Mouse (Mus musculus): ENCODE data around the gene Grik1.

Gene Grik1

DNA sequence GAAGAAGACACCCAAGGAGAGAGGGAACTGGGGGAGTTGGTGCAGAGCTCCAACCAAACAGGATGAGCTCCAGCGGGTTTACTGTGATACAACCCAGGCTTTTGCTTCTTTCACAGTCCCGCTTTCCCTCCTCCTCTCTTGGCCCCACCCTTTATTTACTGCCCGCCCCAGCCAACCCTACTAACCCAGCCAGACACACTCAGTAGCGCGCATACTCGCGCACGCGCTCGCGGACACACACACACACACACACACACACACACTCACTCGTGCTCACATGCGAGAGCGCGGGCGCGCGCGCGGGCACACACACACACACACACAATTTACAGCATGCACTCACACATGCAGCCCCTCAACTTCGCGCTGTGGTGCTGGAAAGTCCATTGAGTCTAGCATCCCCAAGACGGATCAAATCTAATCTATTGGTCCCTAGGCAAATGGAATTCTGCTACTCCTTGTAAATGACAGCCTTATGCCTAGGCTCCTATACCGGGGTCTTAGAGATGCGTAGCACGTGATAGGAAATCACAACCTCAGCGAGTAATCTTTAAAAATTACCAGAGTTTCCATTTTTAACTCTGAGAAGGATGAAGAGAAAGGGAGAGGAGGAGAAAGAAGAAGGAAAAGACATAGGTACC is at the start of gene Grik1:
Gene Grik1 (minus strand): TSS at position 134 of the 641 bp plus-strand sequence.
- CTCF ChIA-PET = no interaction called here

DNA sequence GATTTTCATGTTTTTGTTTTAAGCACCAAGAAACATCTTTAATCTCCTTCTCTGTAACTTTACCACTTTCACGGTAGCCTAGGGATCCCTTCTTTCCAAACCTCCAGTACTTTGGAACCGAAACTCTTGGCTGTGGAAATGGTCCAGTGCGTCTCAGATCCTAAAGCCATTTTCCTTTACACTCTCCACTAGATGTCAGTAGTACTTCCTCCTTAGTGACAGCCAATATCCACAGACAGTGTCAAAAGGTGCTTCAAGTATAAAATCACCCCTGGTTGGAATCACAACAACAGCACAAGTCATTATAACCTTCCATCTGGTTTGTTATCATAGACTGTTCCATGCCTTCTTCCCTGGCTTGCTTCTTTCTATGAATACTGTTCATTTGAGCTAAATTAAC is 4.1 kb upstream of the Grik1 start:
- CTCF ChIA-PET = no interaction called here

GRCm38 (mm10) chr16:88289421-88290081 is 514 bp downstream of the Grik1 start:
- CTCF ChIA-PET = no interaction called here

DNA sequence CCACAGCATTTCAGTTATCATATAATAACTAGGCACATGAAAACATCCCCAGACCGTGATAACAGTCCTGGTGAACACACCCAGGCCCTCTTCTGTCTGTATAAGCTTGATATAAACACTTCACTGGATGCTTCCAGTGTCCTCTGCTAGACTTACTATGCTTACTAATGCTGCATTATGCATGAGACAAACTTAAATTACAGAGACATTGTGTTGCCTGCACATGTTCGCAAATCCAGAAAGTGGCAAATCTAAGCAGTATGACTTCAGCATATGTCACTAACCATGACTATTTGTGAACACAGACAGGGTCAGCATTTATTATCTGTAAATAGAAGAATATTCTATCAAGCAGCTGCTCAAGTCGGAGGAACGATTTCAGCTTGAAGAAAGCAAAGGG is 31.7 kb downstream of the Grik1 start:
- CTCF ChIA-PET = no interaction called here

- CTCF ChIA-PET = no interaction called here
Observed at GRCm38 (mm10) chr16:88257072-88257471, 33.0 kb downstream of the Grik1 start.

- CTCF ChIA-PET = no interaction called here
Observed at GRCm38 (mm10) chr16:88256101-88256500, 34.0 kb downstream of the Grik1 start.

- CTCF ChIA-PET = no interaction called here
Observed at GRCm38 (mm10) chr16:88252676-88253075, 37.4 kb downstream of the Grik1 start.

DNA sequence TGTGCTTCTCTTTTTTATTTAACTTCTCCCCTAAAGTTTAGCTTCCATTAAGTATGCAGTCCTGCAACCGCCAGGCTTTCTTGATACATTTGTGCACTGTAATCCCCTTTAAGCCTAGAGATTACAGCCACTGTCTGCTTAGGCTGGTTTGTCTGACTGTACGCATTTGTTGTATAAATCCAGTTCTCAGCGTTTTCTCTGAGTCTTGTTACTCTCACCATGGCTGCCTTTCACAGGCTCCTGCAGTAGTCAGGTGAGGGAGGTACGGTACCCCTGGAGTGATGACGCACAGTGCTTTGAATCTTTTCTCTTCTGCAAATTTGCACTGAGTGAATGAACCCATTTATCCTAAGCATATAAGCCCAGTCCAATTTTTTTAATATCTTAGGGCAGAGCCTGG is 39.0 kb downstream of the Grik1 start:
- CTCF ChIA-PET = no interaction called here

GRCm38 (mm10) chr16:88249825-88250224 is 40.2 kb downstream of the Grik1 start:
- CTCF ChIA-PET = no interaction called here

- CTCF ChIA-PET = no interaction called here
Observed at GRCm38 (mm10) chr16:88247586-88247985, 42.5 kb downstream of the Grik1 start.

DNA sequence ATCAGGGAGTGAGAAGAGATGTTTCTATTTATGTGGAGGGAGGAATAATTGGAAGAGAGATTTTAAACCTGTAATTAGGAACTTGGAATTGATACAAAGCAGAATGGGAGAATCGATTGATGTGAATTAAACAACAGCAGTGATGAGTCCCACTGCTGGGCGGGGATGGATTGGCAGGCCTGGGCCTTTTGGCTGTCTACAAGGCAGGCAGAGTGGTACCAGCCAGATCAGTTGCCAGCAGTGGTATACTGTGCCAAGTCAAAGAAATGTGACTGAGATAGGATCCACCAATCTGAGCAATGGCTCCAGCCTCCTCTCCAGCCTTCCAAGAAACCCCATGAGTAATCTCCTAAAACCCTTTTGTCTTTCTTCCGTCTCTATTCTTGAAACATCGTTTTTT is 45.4 kb downstream of the Grik1 start:
- CTCF ChIA-PET = no interaction called here

- CTCF ChIA-PET = no interaction called here
Observed at GRCm38 (mm10) chr16:88225616-88226015, 64.4 kb downstream of the Grik1 start.

DNA sequence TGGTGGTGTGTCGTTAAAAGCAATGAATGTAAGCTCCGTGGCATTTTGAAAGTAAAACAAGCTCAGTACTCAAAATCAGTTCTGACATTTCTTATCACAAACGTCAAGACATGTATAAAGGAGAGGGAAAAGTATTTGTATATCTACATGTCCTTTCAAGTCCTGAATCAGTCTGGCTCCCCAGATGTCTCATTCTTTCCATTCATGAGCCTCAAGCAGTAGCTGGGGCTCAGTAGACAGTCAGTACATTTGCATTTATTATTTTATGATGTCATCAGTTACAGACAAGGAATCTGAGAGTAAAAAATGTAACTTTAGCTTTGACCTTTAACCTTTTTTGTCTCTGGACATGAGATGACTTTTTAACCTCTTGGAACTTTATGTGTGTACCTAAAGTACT is 68.1 kb downstream of the Grik1 start:
- CTCF ChIA-PET = no interaction called here

GRCm38 (mm10) chr16:88212531-88212930 is 77.5 kb downstream of the Grik1 start:
- CTCF ChIA-PET = no interaction called here

- CTCF ChIA-PET = no interaction called here
Observed at GRCm38 (mm10) chr16:88211852-88212251, 78.2 kb downstream of the Grik1 start.

- CTCF ChIA-PET = no interaction called here
Observed at GRCm38 (mm10) chr16:88204400-88204799, 85.7 kb downstream of the Grik1 start.

GRCm38 (mm10) chr16:88203985-88204384 is 86.1 kb downstream of the Grik1 start:
- CTCF ChIA-PET = no interaction called here

GRCm38 (mm10) chr16:88187433-88188037 is 102.5 kb downstream of the Grik1 start:
- CTCF ChIA-PET = no interaction called here

- CTCF ChIA-PET = no interaction called here
Observed at GRCm38 (mm10) chr16:88178813-88179212, 111.3 kb downstream of the Grik1 start.

- CTCF ChIA-PET = no interaction called here
Observed at GRCm38 (mm10) chr16:88177364-88177763, 112.7 kb downstream of the Grik1 start.

DNA sequence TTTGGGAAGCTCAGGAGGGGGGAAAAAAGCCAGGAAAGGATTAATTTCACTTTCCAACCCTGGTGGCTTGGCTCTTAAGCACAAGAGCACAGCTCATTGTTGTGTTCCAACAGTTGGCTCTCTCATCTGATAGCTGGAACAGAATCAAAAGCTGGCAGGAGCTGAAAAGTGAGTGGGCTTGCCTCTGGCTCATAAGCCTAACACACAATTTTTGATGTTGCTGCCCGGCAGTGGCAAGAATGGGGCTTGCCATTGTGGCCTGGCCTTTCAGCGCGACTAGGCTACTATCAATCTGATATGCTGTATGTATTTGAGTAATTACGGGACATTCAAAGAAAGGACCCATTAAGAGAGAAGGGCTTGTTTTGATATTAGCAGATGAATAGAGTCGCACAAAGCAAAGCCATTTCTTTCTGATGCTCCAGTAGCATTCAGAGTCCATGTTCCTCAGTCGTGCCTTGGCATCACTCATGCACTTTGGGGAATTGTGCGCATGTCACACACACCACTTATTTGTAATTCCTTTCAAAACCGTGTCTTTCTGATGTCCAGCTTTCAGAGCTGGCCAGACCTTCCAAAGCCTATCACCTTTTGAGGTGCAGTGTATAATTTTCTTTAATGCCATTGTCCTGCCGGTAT is 115.9 kb downstream of the Grik1 start:
- CTCF ChIA-PET = no interaction called here

DNA sequence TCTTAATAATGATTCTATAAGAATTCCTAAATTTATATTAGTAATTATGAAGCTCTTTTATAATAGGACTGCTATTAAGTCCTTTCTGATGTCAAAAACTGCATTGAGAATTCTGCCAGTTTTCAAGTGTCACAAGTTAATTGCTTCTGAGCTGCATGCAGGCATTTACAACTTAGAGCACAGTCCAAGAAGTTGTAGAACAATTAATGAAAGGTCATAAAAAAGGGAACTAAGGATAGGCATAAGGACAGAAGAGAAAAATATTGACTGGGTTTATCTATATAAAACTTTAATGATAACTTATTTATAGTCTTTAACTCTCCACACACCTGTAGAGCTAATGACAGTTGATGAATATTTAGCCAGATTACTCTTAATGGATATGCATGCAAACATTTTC is 123.5 kb downstream of the Grik1 start:
- CTCF ChIA-PET = no interaction called here

DNA sequence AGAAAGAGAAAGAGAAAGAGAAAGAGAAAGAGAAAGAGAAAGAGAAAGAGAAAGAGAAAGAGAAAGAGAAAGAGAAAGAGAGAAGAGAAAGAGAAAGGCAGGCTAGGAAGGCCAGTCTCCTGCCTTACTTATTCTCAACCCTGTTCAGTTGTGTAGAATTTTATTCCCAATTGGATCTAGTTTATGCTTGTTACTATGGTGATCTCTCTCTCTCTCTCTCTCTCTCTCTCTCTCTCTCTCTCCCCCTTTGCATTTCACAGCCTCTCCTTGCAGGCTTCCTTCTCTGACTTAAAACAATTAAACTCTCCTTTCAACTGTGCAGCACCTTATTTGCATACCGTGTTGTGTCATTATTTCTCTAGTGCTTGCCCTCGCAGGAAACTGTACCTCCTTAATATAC is 147.5 kb downstream of the Grik1 start:
- CTCF ChIA-PET = no interaction called here
